Mouse (Mus musculus) embryonic facial prominence, embryonic 15.5 days (tissue): Measurements from ENCODE around the gene Gm37240. TPM values are rescaled to one million over a fixed set of nuclear protein-coding genes. Genes with fewer than 3 reads are reported as not detected.

Experiments used
- ATAC-seq: fragments of 200-750 bp; cut with Nextera tagmentation; 2 replicates; pipeline ENCODE4 v1.8.0; 2017; ENCODE audit warnings: low read depth, moderate TSS enrichment; ENCODE audit not compliant: insufficient number of reproducible peaks, low FRiP score, low TSS enrichment
- H3K27ac ChIP-seq: fragments of 300-500 bp; sonication (generic); replicated peaks from 2 replicates; pipeline ENCODE4 v1.5.1; 2015; ENCODE audit warnings: mild to moderate bottlenecking, inconsistent platforms
- H3K27me3 ChIP-seq: fragments of 300-500 bp; sonication (generic); 2 replicates; pipeline ENCODE4 v1.6.1; 2015; ENCODE audit warnings: inconsistent platforms
- H3K36me3 ChIP-seq: fragments of 300-500 bp; sonication (generic); 2 replicates; pipeline ENCODE4 v1.6.1; 2015; ENCODE audit warnings: mild to moderate bottlenecking, inconsistent platforms
- H3K4me1 ChIP-seq: fragments of 300-500 bp; sonication (generic); 2 replicates; pipeline ENCODE4 v1.6.1; 2015; ENCODE audit warnings: inconsistent platforms
- H3K4me2 ChIP-seq: fragments of 300-500 bp; sonication (generic); replicated peaks from 2 replicates; pipeline ENCODE4 v1.6.1; 2015; ENCODE audit warnings: mild to moderate bottlenecking, inconsistent platforms
- H3K4me3 ChIP-seq: fragments of 300-500 bp; sonication (generic); replicated peaks from 2 replicates; pipeline ENCODE4 v1.5.1; 2015; ENCODE audit warnings: mild to moderate bottlenecking, inconsistent platforms
- H3K9ac ChIP-seq: fragments of 300-500 bp; sonication (generic); 2 replicates; pipeline ENCODE4 v1.6.1; 2015; ENCODE audit warnings: inconsistent platforms
- H3K9me3 ChIP-seq: fragments of 300-500 bp; sonication (generic); replicated peaks from 2 replicates; pipeline ENCODE4 v1.6.1; 2016; ENCODE audit warnings: inconsistent platforms
- WGBS: fragments of 180-500 bp; shearing (Covaris S2); methylation state at CpG from one replicate; pipeline ENCODE4 v1.1.7; 2015; 5-methylcytosine and 5-hydroxymethylcytosine counted together
- polyA plus RNA-seq: library from polyadenylated mRNA; unstranded; fragments of >200 nt; fragmentation: Nextera tagmentation; extraction: Ambion mirVana; gene quantifications from 2 replicates; pipeline ENCODE4 v1.2.1, GENCODE M21; 2015

Gm37240 gene
- polyA plus RNA-seq, 1 experiment from 2014 or later, result 12.8 TPM

GRCm38 (mm10) chr3:85618885-85619284 lies 268.4 kb downstream of the Gm37240 start:
- no peaks in the 10 kb centered on the region for H3K4me1 ChIP-seq
- no peak overlapping the region for H3K4me3 ChIP-seq
- H3K27me3 ChIP-seq, result no peaks in the 10 kb centered on the region
- no peak overlapping the region for H3K9ac ChIP-seq
- H3K27ac ChIP-seq, result no peak overlapping the region
- no peaks in the 10 kb centered on the region for H3K9me3 ChIP-seq
- ATAC-seq, result no peak
- WGBS, result 83% methylated on average over 6 of the region's 6 CpGs
- H3K36me3 ChIP-seq, result peaks cover 8% of the 10 kb centered on the region; the same call in 1 of the 2 replicates
- H3K4me2 ChIP-seq, result no peak overlapping the region

GRCm38 (mm10) chr3:85616389-85616788 lies 270.9 kb downstream of the Gm37240 start:
- H3K9me3 ChIP-seq, result no peaks in the 10 kb centered on the region
- H3K36me3 ChIP-seq, result 0 out of 2 replicates have a peak, but pooled peaks cover 5% of the 10 kb centered on the region
- 91% methylated on average over 1 of the region's 1 CpGs for WGBS
- no peak overlapping the region for H3K27ac ChIP-seq
- no peak overlapping the region for H3K9ac ChIP-seq
- H3K4me1 ChIP-seq, result no peaks in the 10 kb centered on the region
- no peak overlapping the region for H3K4me3 ChIP-seq
- H3K27me3 ChIP-seq, result no peaks in the 10 kb centered on the region
- H3K4me2 ChIP-seq, result no peak overlapping the region
- ATAC-seq, result no peak

- H3K4me3 ChIP-seq, result no peak overlapping the region
- ATAC-seq, result no peak
- no peaks in the 10 kb centered on the region for H3K9me3 ChIP-seq
- H3K27ac ChIP-seq, result no peak overlapping the region
- 91% methylated on average over 2 of the region's 2 CpGs for WGBS
- H3K27me3 ChIP-seq, result no peaks in the 10 kb centered on the region
- no peaks in the 10 kb centered on the region for H3K4me1 ChIP-seq
- H3K9ac ChIP-seq, result no peak overlapping the region
- no peaks in the 10 kb centered on the region for H3K36me3 ChIP-seq
- no peak overlapping the region for H3K4me2 ChIP-seq
These were observed 279.6 kb downstream of the Gm37240 start for GRCm38 (mm10) chr3:85607753-85608152.

GRCm38 (mm10) chr3:85606912-85607311 lies 280.4 kb downstream of the Gm37240 start:
- no peaks in the 10 kb centered on the region for H3K27me3 ChIP-seq
- H3K4me2 ChIP-seq, result no peak overlapping the region
- H3K9me3 ChIP-seq, result no peaks in the 10 kb centered on the region
- 91% methylated on average over 3 of the region's 3 CpGs for WGBS
- peaks cover 2% of the 10 kb centered on the region; the same call in 1 of the 2 replicates for H3K4me1 ChIP-seq
- H3K36me3 ChIP-seq, result no peaks in the 10 kb centered on the region
- H3K27ac ChIP-seq, result no peak overlapping the region
- H3K9ac ChIP-seq, result no peak overlapping the region
- no peak overlapping the region for H3K4me3 ChIP-seq
- ATAC-seq, result no peak

- ATAC-seq, result no peak
- Histone ChIP-seq H3K9ac (no peak overlapping the region), H3K27me3 (no peaks in the 10 kb centered on the region), H3K4me3 (no peak overlapping the region), H3K36me3 (no peaks in the 10 kb centered on the region), H3K4me2 (no peak overlapping the region), H3K4me1 (peaks cover 3% of the 10 kb centered on the region; the same call in 1 of the 2 replicates), H3K9me3 (no peaks in the 10 kb centered on the region), H3K27ac (no peak overlapping the region)
- 77% methylated on average over 1 of the region's 1 CpGs for WGBS
These were observed 283.5 kb downstream of the Gm37240 start for GRCm38 (mm10) chr3:85603811-85604210.

GRCm38 (mm10) chr3:85601841-85602305 lies 285.4 kb downstream of the Gm37240 start:
- WGBS, result 23% methylated on average over 3 of the region's 3 CpGs
- Histone ChIP-seq H3K4me1 (peaks cover 3% of the 10 kb centered on the region; the same call in 1 of the 2 replicates), H3K9ac (no peak overlapping the region), H3K9me3 (no peaks in the 10 kb centered on the region), H3K27me3 (no peaks in the 10 kb centered on the region), H3K4me2 (no peak overlapping the region), H3K27ac (no peak overlapping the region), H3K36me3 (no peaks in the 10 kb centered on the region), H3K4me3 (no peak overlapping the region)
- no peak for ATAC-seq

- H3K27ac ChIP-seq, result no peak overlapping the region
- 76% methylated on average over 3 of the region's 3 CpGs for WGBS
- no peak overlapping the region for H3K4me3 ChIP-seq
- no peaks in the 10 kb centered on the region for H3K27me3 ChIP-seq
- no peaks in the 10 kb centered on the region for H3K9me3 ChIP-seq
- peaks cover 3% of the 10 kb centered on the region; the same call in 1 of the 2 replicates for H3K4me1 ChIP-seq
- H3K4me2 ChIP-seq, result no peak overlapping the region
- no peak overlapping the region for H3K9ac ChIP-seq
- no peak for ATAC-seq
- H3K36me3 ChIP-seq, result no peaks in the 10 kb centered on the region
These were observed 287.8 kb downstream of the Gm37240 start for GRCm38 (mm10) chr3:85599526-85599925.

GRCm38 (mm10) chr3:85594452-85594851 lies 292.9 kb downstream of the Gm37240 start:
- Histone ChIP-seq H3K4me1 (no peaks in the 10 kb centered on the region), H3K27ac (no peak overlapping the region), H3K27me3 (no peaks in the 10 kb centered on the region), H3K4me2 (no peak overlapping the region), H3K4me3 (no peak overlapping the region), H3K9me3 (no peaks in the 10 kb centered on the region), H3K36me3 (no peaks in the 10 kb centered on the region), H3K9ac (no peak overlapping the region)
- ATAC-seq, result no peak
- WGBS, result 48% methylated on average over 3 of the region's 3 CpGs

GRCm38 (mm10) chr3:85592640-85593252 lies 294.6 kb downstream of the Gm37240 start:
- Histone ChIP-seq H3K4me2 (no peak overlapping the region), H3K4me3 (no peak overlapping the region), H3K4me1 (no peaks in the 10 kb centered on the region), H3K9ac (no peak overlapping the region), H3K36me3 (no peaks in the 10 kb centered on the region), H3K9me3 (no peaks in the 10 kb centered on the region), H3K27ac (no peak overlapping the region), H3K27me3 (no peaks in the 10 kb centered on the region)
- ATAC-seq, result no peak
- WGBS, result 86% methylated on average over 5 of the region's 5 CpGs

GRCm38 (mm10) chr3:85592067-85592466 lies 295.3 kb downstream of the Gm37240 start:
- Histone ChIP-seq H3K9ac (no peak overlapping the region), H3K36me3 (no peaks in the 10 kb centered on the region), H3K27me3 (no peaks in the 10 kb centered on the region), H3K4me2 (no peak overlapping the region), H3K9me3 (no peaks in the 10 kb centered on the region), H3K27ac (no peak overlapping the region), H3K4me1 (no peaks in the 10 kb centered on the region), H3K4me3 (no peak overlapping the region)
- 80% methylated on average over 4 of the region's 4 CpGs for WGBS
- no peak for ATAC-seq

GRCm38 (mm10) chr3:85590090-85590754 lies 297.1 kb downstream of the Gm37240 start:
- WGBS, result 88% methylated on average over 3 of the region's 3 CpGs
- H3K4me1 ChIP-seq, result no peaks in the 10 kb centered on the region

More at GRCm38 (mm10) chr3:85590090-85590754, 297.1 kb downstream of the Gm37240 start:
- Histone ChIP-seq H3K9me3 (no peaks in the 10 kb centered on the region), H3K27me3 (no peaks in the 10 kb centered on the region), H3K9ac (no peak overlapping the region), H3K4me2 (no peak overlapping the region), H3K27ac (no peak overlapping the region), H3K4me3 (no peak overlapping the region), H3K36me3 (no peaks in the 10 kb centered on the region)
- no peak for ATAC-seq
